Mouse (Mus musculus) adrenal gland, postnatal 36 days (tissue): ENCODE results near the gene Rela. TPM values are rescaled to one million over a fixed set of nuclear protein-coding genes. Genes with fewer than 3 reads are reported as not detected.

Source experiments
- DNase-seq, 2 experiments: peaks; one replicate each; pipeline ENCODE4 v3.0.0; 2021; ENCODE audit warnings: mixed read lengths in 1 of 2
- total RNA-seq, 2 experiments: library from RNA; stranded (reverse); gene quantifications; 2 replicates each; pipeline ENCODE4 v1.2.3; 2021

The Rela gene
- total RNA-seq, 2 experiments from 2014 or later: 85.7 to 86.4 TPM

GRCm38 (mm10) chr19:5636036-5636570 lies 1.2 kb upstream of the Rela start:
- DNase-seq: no peak

- DNase-seq: peak in 1 of 2 experiments; percentile 32
These were observed 677 bp upstream of the Rela start for GRCm38 (mm10) chr19:5636571-5637041.

GRCm38 (mm10) chr19:5638416-5639005 lies 1.2 kb downstream of the Rela start:
- DNase-seq: no peak

GRCm38 (mm10) chr19:5640339-5640738 lies 3.1 kb downstream of the Rela start:
- DNase-seq: peak in 1 of 2 experiments; percentile 39

- DNase-seq: no peak
These were observed 3.7 kb downstream of the Rela start for GRCm38 (mm10) chr19:5641021-5641420.

- no peak for DNase-seq
These were observed 4.4 kb downstream of the Rela start for GRCm38 (mm10) chr19:5641641-5642040.

GRCm38 (mm10) chr19:5645280-5645679 lies 8.0 kb downstream of the Rela start:
- DNase-seq: no peak

GRCm38 (mm10) chr19:5646731-5647330 lies 9.5 kb downstream of the Rela start:
- no peak for DNase-seq

GRCm38 (mm10) chr19:5647791-5648190 lies 10.5 kb downstream of the Rela start:
- DNase-seq: no peak

GRCm38 (mm10) chr19:5648401-5649297 lies 11.4 kb downstream of the Rela start:
- peak; percentile 88 to 92 for DNase-seq

- DNase-seq: peak in 1 of 2 experiments; percentile 53
These were observed 12.0 kb downstream of the Rela start for GRCm38 (mm10) chr19:5649298-5649741.

GRCm38 (mm10) chr19:5651502-5652274 lies 14.4 kb downstream of the Rela start:
- DNase-seq: no peak

GRCm38 (mm10) chr19:5652570-5652969 lies 15.3 kb downstream of the Rela start:
- DNase-seq: no peak

GRCm38 (mm10) chr19:5653969-5654719 lies 16.9 kb downstream of the Rela start:
- DNase-seq: peak; percentile 54 to 68

- no peak for DNase-seq
These were observed 17.5 kb downstream of the Rela start for GRCm38 (mm10) chr19:5654720-5655298.

GRCm38 (mm10) chr19:5660942-5661751 lies 23.9 kb downstream of the Rela start:
- DNase-seq: peak; percentile 46 to 63

GRCm38 (mm10) chr19:5662310-5662709 lies 25.0 kb downstream of the Rela start:
- DNase-seq: no peak

GRCm38 (mm10) chr19:5662981-5663913 lies 26.0 kb downstream of the Rela start, which contains the start of gene Sipa1:
Sipa1 (minus strand) TSS chr19:5663707.
- DNase-seq: peak; percentile 97 to 98
